Mouse (Mus musculus) midbrain, embryonic 11.5 days (tissue): ENCODE data around the gene Qtrt2. TPM values are rescaled to one million over a fixed set of nuclear protein-coding genes. Genes with fewer than 3 reads are reported as not detected.

Source experiments
- ATAC-seq: fragments of 200-750 bp; cut with Nextera tagmentation; 2 replicates; pipeline ENCODE4 v1.8.0; 2017; ENCODE audit warnings: moderate TSS enrichment, moderate library complexity; ENCODE audit not compliant: low FRiP score
- DNase-seq: peaks from one replicate; pipeline ENCODE4 v3.0.0; 2015; ENCODE audit warnings: low spot score; ENCODE audit errors: missing footprints
- H3K27ac ChIP-seq: fragments of 300-500 bp; sonication (generic); 2 replicates; pipeline ENCODE4 v1.5.1; 2014; ENCODE audit warnings: low read depth, low read length
- H3K27me3 ChIP-seq: fragments of 300-500 bp; sonication (generic); 2 replicates; pipeline ENCODE4 v1.6.1; 2014; ENCODE audit warnings: mild to moderate bottlenecking, low read length, moderate library complexity, mixed read lengths; ENCODE audit not compliant: control insufficient read depth, insufficient read depth
- H3K36me3 ChIP-seq: fragments of 300-500 bp; sonication (generic); 2 replicates; pipeline ENCODE4 v1.6.1; 2014; ENCODE audit warnings: mild to moderate bottlenecking, low read length, moderate library complexity, mixed read lengths; ENCODE audit not compliant: control insufficient read depth, insufficient read depth
- H3K4me1 ChIP-seq: fragments of 300-500 bp; sonication (generic); 2 replicates; pipeline ENCODE4 v1.6.1; 2014; ENCODE audit warnings: low read length; ENCODE audit not compliant: control insufficient read depth, insufficient read depth
- H3K4me2 ChIP-seq: fragments of 300-500 bp; sonication (generic); 2 replicates; pipeline ENCODE4 v1.6.1; 2014; ENCODE audit warnings: mild to moderate bottlenecking, moderate library complexity
- H3K4me3 ChIP-seq: fragments of 300-500 bp; sonication (generic); 2 replicates; pipeline ENCODE4 v1.5.1; 2014; ENCODE audit warnings: low read depth, low read length
- H3K9ac ChIP-seq: fragments of 300-500 bp; sonication (generic); 2 replicates; pipeline ENCODE4 v1.6.1; 2014; ENCODE audit warnings: low read length
- H3K9me3 ChIP-seq: fragments of 300-500 bp; sonication (generic); 2 replicates; pipeline ENCODE4 v1.6.1; 2016; ENCODE audit warnings: low read length; ENCODE audit not compliant: control insufficient read depth
- WGBS: fragments of 180-500 bp; shearing (Covaris S2); extraction: QIAGEN DNeasy Blood & Tissue Kit; methylation state at CpG from one replicate; pipeline ENCODE4 v1.1.7; 2014; 5-methylcytosine and 5-hydroxymethylcytosine counted together
- polyA plus RNA-seq: library from polyadenylated mRNA; unstranded; fragments of >200 nt; fragmentation: Nextera tagmentation; extraction: Ambion mirVana; gene quantifications from 2 replicates; pipeline ENCODE4 v1.2.1, GENCODE M21; 2014

The Qtrt2 gene
- polyA plus RNA-seq, 1 experiment from 2014 or later = 39.4 TPM

GRCm38 (mm10) chr16:43908881-43909280 is 17.7 kb downstream of the Qtrt2 start:
- no peak overlapping the region for H3K27ac ChIP-seq
- 87% methylated on average over 2 of the region's 2 CpGs for WGBS
- 0 out of 2 replicates have a peak, but pooled peaks cover 3% of the 10 kb centered on the region for H3K36me3 ChIP-seq
- H3K9me3 ChIP-seq = no peaks in the 10 kb centered on the region
- H3K9ac ChIP-seq = no peak overlapping the region
- H3K4me1 ChIP-seq = no peaks in the 10 kb centered on the region
- H3K27me3 ChIP-seq = no peaks in the 10 kb centered on the region
- DNase-seq = no peak
- no peak overlapping the region for H3K4me3 ChIP-seq
- H3K4me2 ChIP-seq = no peak overlapping the region
- ATAC-seq = no peak

GRCm38 (mm10) chr16:43900571-43900970 is 26.0 kb downstream of the Qtrt2 start:
- H3K36me3 ChIP-seq = no peaks in the 10 kb centered on the region
- no peaks in the 10 kb centered on the region for H3K9me3 ChIP-seq
- H3K27ac ChIP-seq = no peak overlapping the region
- no peaks in the 10 kb centered on the region for H3K27me3 ChIP-seq
- no peak overlapping the region for H3K9ac ChIP-seq
- DNase-seq = no peak
- no peaks in the 10 kb centered on the region for H3K4me1 ChIP-seq
- H3K4me2 ChIP-seq = no peak overlapping the region
- H3K4me3 ChIP-seq = no peak overlapping the region
- no peak for ATAC-seq

GRCm38 (mm10) chr16:43900138-43900537 is 26.5 kb downstream of the Qtrt2 start:
- Histone ChIP-seq H3K27ac (no peak overlapping the region), H3K9ac (no peak overlapping the region), H3K4me3 (no peak overlapping the region), H3K4me1 (no peaks in the 10 kb centered on the region), H3K27me3 (no peaks in the 10 kb centered on the region), H3K9me3 (no peaks in the 10 kb centered on the region), H3K36me3 (no peaks in the 10 kb centered on the region), H3K4me2 (no peak overlapping the region)
- ATAC-seq = no peak
- no peak for DNase-seq
- 88% methylated on average over 4 of the region's 4 CpGs for WGBS

GRCm38 (mm10) chr16:43894501-43894900 is 32.1 kb downstream of the Qtrt2 start:
- no peak for ATAC-seq
- no peak overlapping the region for H3K9ac ChIP-seq
- 89% methylated on average over 8 of the region's 8 CpGs for WGBS

DNA sequence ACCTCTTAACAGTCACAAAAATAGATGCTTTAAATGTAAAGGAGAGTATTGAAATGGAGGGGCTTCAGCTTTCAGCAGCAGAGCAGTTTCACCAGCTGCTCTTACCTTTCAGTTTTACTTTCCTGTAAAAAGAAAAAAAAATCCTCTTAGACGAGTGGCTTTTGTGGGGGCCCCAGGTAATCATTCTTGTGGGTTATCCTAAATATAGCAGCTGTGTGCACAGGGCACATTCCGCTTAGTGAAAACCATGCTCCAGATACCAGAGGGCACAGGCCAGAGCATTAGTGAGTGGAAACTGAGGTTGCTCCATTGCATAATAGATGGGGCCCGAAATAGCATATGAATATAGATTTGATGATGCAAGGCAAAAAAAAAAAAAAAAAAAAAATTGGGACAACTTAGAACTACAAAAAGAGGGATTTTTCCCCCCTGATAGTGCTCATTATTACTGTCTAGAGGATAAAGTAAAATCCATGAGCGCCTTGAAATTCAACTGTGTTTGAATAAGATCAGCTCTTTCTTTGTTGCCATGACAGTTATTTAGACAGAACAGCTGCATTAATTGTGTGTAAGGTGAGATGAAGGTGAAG is 35.8 kb downstream of the Qtrt2 start:
- H3K4me2 ChIP-seq = peak overlapping the region; percentile 68
- no peak overlapping the region for H3K4me3 ChIP-seq

More at GRCm38 (mm10) chr16:43894501-43894900, 32.1 kb downstream of the Qtrt2 start:
- no peak for DNase-seq
- Histone ChIP-seq H3K4me1 (peaks cover 5% of the 10 kb centered on the region; the same call in 1 of the 2 replicates), H3K27ac (no peak overlapping the region), H3K36me3 (no peaks in the 10 kb centered on the region), H3K9me3 (no peaks in the 10 kb centered on the region), H3K4me3 (no peak overlapping the region), H3K27me3 (no peaks in the 10 kb centered on the region), H3K4me2 (no peak overlapping the region)

GRCm38 (mm10) chr16:43890005-43890336 is 36.6 kb downstream of the Qtrt2 start:
- Histone ChIP-seq H3K4me3 (peak overlapping the region; percentile 70), H3K4me2 (peak overlapping the region; percentile 68), H3K27me3 (no peaks in the 10 kb centered on the region), H3K9ac (peak overlapping the region; percentile 91), H3K27ac (no peak overlapping the region; the same call in 1 of the 2 replicates), H3K9me3 (no peaks in the 10 kb centered on the region), H3K4me1 (peaks cover 12% of the 10 kb centered on the region), H3K36me3 (no peaks in the 10 kb centered on the region)
- WGBS = 0% methylated on average over 9 of the region's 9 CpGs
- DNase-seq = no peak
- ATAC-seq = peak; percentile 97

More for the DNA sequence above, 35.8 kb downstream of the Qtrt2 start:
- H3K36me3 ChIP-seq = no peaks in the 10 kb centered on the region
- ATAC-seq = no peak
- H3K9me3 ChIP-seq = no peaks in the 10 kb centered on the region
- WGBS = 89% methylated on average over 4 of the region's 4 CpGs
- peaks cover 12% of the 10 kb centered on the region for H3K4me1 ChIP-seq
- no peak for DNase-seq
- H3K27me3 ChIP-seq = no peaks in the 10 kb centered on the region
- no peak overlapping the region for H3K27ac ChIP-seq
- peak overlapping the region; percentile 91; the same call in 1 of the 2 replicates for H3K9ac ChIP-seq

DNA sequence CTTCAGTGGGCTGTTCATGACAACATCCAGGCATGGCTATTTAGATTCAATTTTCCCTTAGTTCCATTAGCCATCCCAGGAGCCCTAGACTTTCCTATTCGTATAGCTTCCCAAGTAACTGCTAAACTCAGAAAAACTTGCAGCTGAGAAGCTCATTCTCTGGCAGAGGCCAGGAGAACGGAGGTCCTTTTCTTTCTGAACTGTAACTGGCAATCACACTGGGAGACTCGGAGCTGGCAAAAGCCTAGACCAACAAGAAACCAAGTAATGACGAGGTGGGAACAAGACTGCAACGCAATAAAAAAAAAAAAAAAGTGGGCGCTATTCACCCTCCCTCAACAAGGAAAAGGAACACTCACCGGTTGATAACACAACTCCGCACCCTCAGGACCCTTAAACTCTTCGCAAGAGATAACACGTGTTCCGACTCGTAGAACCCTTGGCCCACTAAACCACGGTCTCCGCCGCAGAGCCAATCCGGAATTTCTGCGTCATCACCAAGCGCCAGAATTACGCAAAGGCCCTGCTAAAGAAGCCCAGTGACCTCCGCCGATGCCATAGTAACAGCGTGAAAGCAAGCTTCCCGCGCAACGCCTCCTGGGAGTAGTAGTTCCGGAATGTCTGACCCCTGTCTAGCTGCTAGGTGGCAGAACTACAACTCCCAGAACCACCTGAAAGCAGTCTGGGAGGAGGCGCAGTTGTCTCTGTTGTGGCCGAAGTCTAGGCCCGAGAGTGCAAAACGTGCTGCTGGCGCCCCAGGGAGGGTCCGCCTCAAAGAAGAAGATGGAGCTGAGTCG is 37.2 kb downstream of the Qtrt2 start, which contains the start of gene Ccdc191:
TSS of gene Ccdc191 (plus strand) at position 593 of the 797 bp plus-strand sequence.
- H3K4me3 ChIP-seq = peak within 1 kb of the TSS; percentile 70
- peak; percentile 100 for ATAC-seq
- H3K4me2 ChIP-seq = peak within 1 kb of the TSS; percentile 84
- H3K9me3 ChIP-seq = no peaks in the 10 kb centered on the region
- no peaks in the 10 kb centered on the region for H3K27me3 ChIP-seq
- H3K4me1 ChIP-seq = peaks cover 12% of the 10 kb centered on the region
- H3K36me3 ChIP-seq = no peaks in the 10 kb centered on the region
- under 1% methylated on average over 33 of the region's 33 CpGs for WGBS
- peak; percentile 100 for DNase-seq
- H3K9ac ChIP-seq = peak within 1 kb of the TSS; percentile 91
- H3K27ac ChIP-seq = no peak within 1 kb of the TSS; the same call in 1 of the 2 replicates

GRCm38 (mm10) chr16:43882329-43882728 is 44.3 kb downstream of the Qtrt2 start:
- no peaks in the 10 kb centered on the region for H3K9me3 ChIP-seq

GRCm38 (mm10) chr16:43881636-43882035 is 45.0 kb downstream of the Qtrt2 start:
- no peak for DNase-seq
- H3K27me3 ChIP-seq = no peaks in the 10 kb centered on the region
- 56% methylated on average over 3 of the region's 3 CpGs for WGBS

More at GRCm38 (mm10) chr16:43882329-43882728, 44.3 kb downstream of the Qtrt2 start:
- Histone ChIP-seq H3K36me3 (no peaks in the 10 kb centered on the region; the same call in 1 of the 2 replicates), H3K4me1 (no peaks in the 10 kb centered on the region), H3K4me2 (no peak overlapping the region), H3K9ac (no peak overlapping the region), H3K27me3 (no peaks in the 10 kb centered on the region), H3K4me3 (no peak overlapping the region), H3K27ac (no peak overlapping the region)
- 95% methylated on average over 2 of the region's 2 CpGs for WGBS
- ATAC-seq = no peak
- DNase-seq = no peak

More at GRCm38 (mm10) chr16:43881636-43882035, 45.0 kb downstream of the Qtrt2 start:
- Histone ChIP-seq H3K4me3 (no peak overlapping the region), H3K4me1 (no peaks in the 10 kb centered on the region), H3K9ac (no peak overlapping the region), H3K9me3 (no peaks in the 10 kb centered on the region), H3K27ac (no peak overlapping the region), H3K36me3 (no peaks in the 10 kb centered on the region; the same call in 1 of the 2 replicates), H3K4me2 (no peak overlapping the region)
- ATAC-seq = no peak
